Mouse (Mus musculus): ENCODE results near the gene Rab3c. TPM values are rescaled to one million over a fixed set of nuclear protein-coding genes. Genes with fewer than 3 reads are reported as not detected.

Rab3c gene
- polyA plus RNA-seq, 1 experiment from 2014 or later = 3.0 TPM

GRCm38 (mm10) chr13:110219195-110219594 lies 61.6 kb downstream of the Rab3c start:
- H3K4me1 ChIP-seq (replicated peaks; ENCODE audit: control insufficient read depth, insufficient read depth, low read length) = no peaks in the 10 kb centered on the region
- H3K9ac ChIP-seq (ENCODE audit: low read depth, low read length) = no peak overlapping the region
- no peak overlapping the region for H3K4me2 ChIP-seq (replicated peaks; ENCODE audit: low read depth)
- no peak overlapping the region for H3K27ac ChIP-seq (ENCODE audit: low read depth, low read length)
- H3K9me3 ChIP-seq (ENCODE audit: control insufficient read depth) = no peaks in the 10 kb centered on the region
- no peaks in the 10 kb centered on the region for H3K36me3 ChIP-seq (ENCODE audit: control insufficient read depth, insufficient read depth)
- H3K4me3 ChIP-seq (ENCODE audit: low read depth, low read length) = no peak overlapping the region
- WGBS = 88% methylated on average over 7 of the region's 7 CpGs
- no peaks in the 10 kb centered on the region for H3K27me3 ChIP-seq (replicated peaks; ENCODE audit: control insufficient read depth, insufficient read depth, low read length)
- TF ChIP-seq CTCF (IDR thresholded peaks at IDR 0.05; ENCODE audit: low read depth) = no peak
- no peak for ATAC-seq

GRCm38 (mm10) chr13:110218497-110218896 lies 62.3 kb downstream of the Rab3c start:
- Histone ChIP-seq H3K27me3 (replicated peaks; ENCODE audit: control insufficient read depth, insufficient read depth, low read length) (no peaks in the 10 kb centered on the region), H3K4me2 (replicated peaks; ENCODE audit: low read depth) (no peak overlapping the region), H3K4me3 (ENCODE audit: low read depth, low read length) (no peak overlapping the region), H3K27ac (ENCODE audit: low read depth, low read length) (no peak overlapping the region), H3K36me3 (ENCODE audit: control insufficient read depth, insufficient read depth) (no peaks in the 10 kb centered on the region), H3K9ac (ENCODE audit: low read depth, low read length) (no peak overlapping the region), H3K9me3 (ENCODE audit: control insufficient read depth) (no peaks in the 10 kb centered on the region), H3K4me1 (replicated peaks; ENCODE audit: control insufficient read depth, insufficient read depth, low read length) (no peaks in the 10 kb centered on the region)
- WGBS = 71% methylated on average over 4 of the region's 4 CpGs
- no peak for TF ChIP-seq CTCF (IDR thresholded peaks at IDR 0.05; ENCODE audit: low read depth)
- ATAC-seq = no peak

- WGBS = 42% methylated on average over 8 of the region's 8 CpGs
- ATAC-seq = no peak
- Histone ChIP-seq H3K4me3 (ENCODE audit: low read depth, low read length) (no peak overlapping the region), H3K27me3 (replicated peaks; ENCODE audit: control insufficient read depth, insufficient read depth, low read length) (no peaks in the 10 kb centered on the region), H3K9me3 (ENCODE audit: control insufficient read depth) (no peaks in the 10 kb centered on the region), H3K36me3 (ENCODE audit: control insufficient read depth, insufficient read depth) (no peaks in the 10 kb centered on the region), H3K27ac (ENCODE audit: low read depth, low read length) (no peak overlapping the region), H3K4me1 (replicated peaks; ENCODE audit: control insufficient read depth, insufficient read depth, low read length) (no peaks in the 10 kb centered on the region), H3K4me2 (replicated peaks; ENCODE audit: low read depth) (no peak overlapping the region), H3K9ac (ENCODE audit: low read depth, low read length) (no peak overlapping the region)
- TF ChIP-seq CTCF (IDR thresholded peaks at IDR 0.05; ENCODE audit: low read depth) = no peak
These were observed 69.2 kb downstream of the Rab3c start for GRCm38 (mm10) chr13:110211526-110212075.

GRCm38 (mm10) chr13:110198906-110199305 lies 81.9 kb downstream of the Rab3c start:
- WGBS = 85% methylated on average over 5 of the region's 5 CpGs

DNA sequence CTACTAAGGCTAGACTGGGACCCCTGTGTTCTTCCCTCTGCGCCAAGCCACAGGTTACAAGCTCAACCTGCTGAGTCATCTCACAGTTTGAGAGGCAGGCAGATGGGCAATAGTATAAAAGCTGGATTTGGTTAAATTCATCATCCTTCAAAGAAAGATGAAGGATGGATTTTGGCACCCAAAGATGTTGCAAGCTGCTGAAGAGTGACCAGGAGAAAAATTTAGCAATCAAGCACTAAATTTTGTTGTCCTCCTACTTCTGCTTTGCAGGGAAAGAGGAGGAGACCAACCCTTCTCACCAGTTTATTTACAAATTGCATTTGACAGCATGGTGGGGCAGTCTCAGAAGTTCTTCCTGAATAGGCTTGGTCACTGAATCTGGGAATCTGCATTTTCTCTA lies 90.8 kb downstream of the Rab3c start:
- ATAC-seq = no peak
- Histone ChIP-seq H3K4me1 (replicated peaks; ENCODE audit: control insufficient read depth, insufficient read depth, low read length) (no peaks in the 10 kb centered on the region), H3K4me2 (replicated peaks; ENCODE audit: low read depth) (no peak overlapping the region), H3K27ac (ENCODE audit: low read depth, low read length) (no peak overlapping the region), H3K36me3 (ENCODE audit: control insufficient read depth, insufficient read depth) (no peaks in the 10 kb centered on the region), H3K4me3 (ENCODE audit: low read depth, low read length) (no peak overlapping the region), H3K9me3 (ENCODE audit: control insufficient read depth) (no peaks in the 10 kb centered on the region), H3K9ac (ENCODE audit: low read depth, low read length) (no peak overlapping the region), H3K27me3 (replicated peaks; ENCODE audit: control insufficient read depth, insufficient read depth, low read length) (no peaks in the 10 kb centered on the region)
- WGBS = 74% methylated on average over 1 of the region's 1 CpGs
- TF ChIP-seq CTCF (IDR thresholded peaks at IDR 0.05; ENCODE audit: low read depth) = no peak

More at GRCm38 (mm10) chr13:110198906-110199305, 81.9 kb downstream of the Rab3c start:
- Histone ChIP-seq H3K9me3 (ENCODE audit: control insufficient read depth) (no peaks in the 10 kb centered on the region), H3K27ac (ENCODE audit: low read depth, low read length) (no peak overlapping the region), H3K36me3 (ENCODE audit: control insufficient read depth, insufficient read depth) (no peaks in the 10 kb centered on the region), H3K4me1 (replicated peaks; ENCODE audit: control insufficient read depth, insufficient read depth, low read length) (no peaks in the 10 kb centered on the region), H3K27me3 (replicated peaks; ENCODE audit: control insufficient read depth, insufficient read depth, low read length) (no peaks in the 10 kb centered on the region), H3K4me3 (ENCODE audit: low read depth, low read length) (no peak overlapping the region), H3K9ac (ENCODE audit: low read depth, low read length) (no peak overlapping the region), H3K4me2 (replicated peaks; ENCODE audit: low read depth) (no peak overlapping the region)
- TF ChIP-seq CTCF (IDR thresholded peaks at IDR 0.05; ENCODE audit: low read depth) = no peak
- no peak for ATAC-seq

DNA sequence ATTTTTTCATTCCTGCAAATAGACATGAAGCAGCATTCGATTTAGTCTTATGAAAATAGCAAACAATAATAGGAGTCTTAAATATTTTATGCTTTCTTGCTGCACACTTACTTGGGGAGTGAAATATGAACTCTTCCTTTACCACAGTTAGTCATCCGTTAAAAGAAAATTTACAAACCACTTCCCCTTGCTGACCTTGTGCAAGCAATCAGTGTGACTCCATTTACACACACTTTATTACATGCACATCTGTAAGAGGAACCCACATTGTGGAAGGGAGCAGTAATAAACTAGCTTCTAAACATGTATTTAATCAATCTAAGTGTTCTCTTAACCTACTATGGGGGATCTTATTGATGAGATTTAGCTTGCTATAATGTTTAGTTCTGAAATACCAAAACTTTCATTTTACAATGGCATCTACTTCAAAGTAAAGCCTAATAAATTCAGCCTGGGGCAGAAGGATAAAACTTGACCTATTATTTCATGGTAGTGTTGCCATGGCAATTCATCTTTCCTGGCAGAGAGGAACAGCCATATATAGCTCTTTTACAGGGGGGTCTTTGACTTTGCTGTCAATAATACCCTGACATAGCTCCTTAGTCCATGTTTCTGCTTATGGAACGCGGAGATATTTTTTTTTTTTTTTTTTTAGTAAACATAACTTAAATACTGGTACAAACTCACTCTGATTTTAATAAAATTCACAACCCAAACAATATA lies 95.7 kb downstream of the Rab3c start:
- Histone ChIP-seq H3K9me3 (ENCODE audit: control insufficient read depth) (no peaks in the 10 kb centered on the region), H3K4me1 (replicated peaks; ENCODE audit: control insufficient read depth, insufficient read depth, low read length) (no peaks in the 10 kb centered on the region), H3K9ac (ENCODE audit: low read depth, low read length) (no peak overlapping the region), H3K36me3 (ENCODE audit: control insufficient read depth, insufficient read depth) (no peaks in the 10 kb centered on the region), H3K4me2 (replicated peaks; ENCODE audit: low read depth) (no peak overlapping the region), H3K27me3 (replicated peaks; ENCODE audit: control insufficient read depth, insufficient read depth, low read length) (no peaks in the 10 kb centered on the region), H3K27ac (ENCODE audit: low read depth, low read length) (no peak overlapping the region), H3K4me3 (ENCODE audit: low read depth, low read length) (no peak overlapping the region)
- TF ChIP-seq CTCF (IDR thresholded peaks at IDR 0.05; ENCODE audit: low read depth) = no peak
- ATAC-seq = no peak
- WGBS = 70% methylated on average over 4 of the region's 4 CpGs
